Mouse (Mus musculus): ENCODE measurements around the gene Dzip1.

Gene Dzip1

GRCm38 (mm10) chr14:118922667-118923184 lies 2.5 kb downstream of the Dzip1 start:
- DNase-seq (ENCODE audit: low spot score in 2 of 2) = peak in 1 of 2 experiments; percentile 29

GRCm38 (mm10) chr14:118922251-118922650 lies 3.0 kb downstream of the Dzip1 start:
- DNase-seq (ENCODE audit: low spot score in 2 of 2) = no peak

- DNase-seq (ENCODE audit: low spot score in 2 of 2) = no peak
Measured at GRCm38 (mm10) chr14:118920654-118921053, 4.6 kb downstream of the Dzip1 start.

DNA sequence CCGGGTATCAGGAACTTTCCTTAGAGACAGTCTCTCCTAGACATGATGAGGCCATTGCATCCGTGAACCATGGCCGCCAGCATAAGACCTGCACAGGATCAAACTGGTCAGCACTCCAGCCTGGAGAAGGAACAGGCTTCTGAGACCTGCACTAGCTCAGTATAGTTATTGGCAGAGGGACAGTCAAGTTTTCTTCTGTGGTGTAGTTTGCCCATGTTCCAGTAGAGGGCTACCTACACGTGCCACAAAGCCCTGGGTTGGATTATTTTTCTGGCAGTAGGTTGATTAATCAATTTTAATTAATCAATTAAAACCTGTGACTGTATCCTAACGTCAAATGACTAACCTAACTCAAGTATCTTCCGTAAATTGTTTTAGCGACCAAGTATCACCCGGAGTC lies 6.2 kb downstream of the Dzip1 start:
- DNase-seq (ENCODE audit: low spot score in 2 of 2) = no peak

GRCm38 (mm10) chr14:118913651-118914050 lies 11.6 kb downstream of the Dzip1 start:
- no peak for DNase-seq (ENCODE audit: low spot score in 2 of 2)

DNA sequence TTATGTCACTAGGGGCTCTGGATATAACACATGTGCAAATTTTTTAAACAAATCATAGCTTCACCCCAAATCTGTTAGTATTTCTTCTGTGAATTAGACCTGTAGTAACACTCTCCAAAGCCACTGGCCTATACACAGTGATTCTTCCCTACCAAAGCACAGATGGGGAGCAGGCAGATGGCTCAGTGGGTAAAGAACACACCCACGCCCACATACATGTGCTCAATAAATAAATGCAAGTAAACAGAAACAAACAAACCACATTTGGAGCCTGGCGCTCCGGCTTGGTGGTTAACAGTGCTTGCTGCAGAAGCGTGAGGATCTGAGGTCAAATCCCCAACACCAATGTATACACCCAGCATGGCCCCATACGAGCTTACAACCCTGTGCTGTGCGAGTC lies 13.7 kb downstream of the Dzip1 start:
- DNase-seq (ENCODE audit: low spot score in 2 of 2) = no peak

DNA sequence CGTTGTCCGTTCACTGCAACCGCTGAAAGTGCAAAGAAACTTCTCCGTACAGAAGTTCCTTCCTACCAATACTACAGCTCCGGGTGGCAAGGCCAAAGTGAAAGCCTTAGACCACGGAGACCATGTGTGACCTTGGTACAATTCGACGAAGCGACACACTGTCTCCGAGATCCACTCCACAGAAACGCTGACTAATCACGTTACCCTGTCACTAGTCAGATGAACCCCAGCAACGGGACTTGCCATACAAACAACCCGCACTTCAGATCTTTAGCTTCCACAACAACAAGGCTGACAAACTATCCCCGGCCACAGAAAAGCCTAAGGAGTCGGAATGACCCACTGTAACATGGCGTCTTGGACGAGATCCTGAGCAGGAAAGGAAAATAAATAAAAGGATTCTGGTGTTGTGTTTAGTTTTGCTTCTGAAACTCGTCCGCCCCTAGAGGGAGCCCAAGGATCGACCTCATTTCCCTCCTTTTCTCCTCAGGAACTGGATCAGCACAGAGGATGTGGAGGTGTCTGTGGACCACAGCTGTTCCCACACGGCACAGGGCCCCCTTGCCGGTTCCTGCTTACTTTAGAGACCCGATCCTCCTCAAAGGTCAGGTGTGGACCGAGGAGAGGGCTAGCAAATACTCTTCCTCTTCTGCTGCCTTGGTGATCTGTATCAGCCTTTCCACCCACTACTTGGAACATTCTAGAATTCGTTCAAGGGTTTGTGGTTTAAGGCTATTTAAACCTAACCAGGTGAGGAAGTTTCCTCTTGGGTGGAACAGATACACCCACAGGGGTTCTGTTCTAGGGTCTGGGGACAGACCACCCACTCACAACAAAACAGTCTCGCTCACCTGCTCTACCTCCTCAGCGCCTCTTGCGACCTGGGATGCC lies 14.7 kb downstream of the Dzip1 start:
- DNase-seq (ENCODE audit: low spot score in 2 of 2) = peak; percentile 53 to 54

- no peak for DNase-seq (ENCODE audit: low spot score in 2 of 2)
Measured at GRCm38 (mm10) chr14:118909872-118910271, 15.4 kb downstream of the Dzip1 start.

- no peak for DNase-seq (ENCODE audit: low spot score in 2 of 2)
Measured at GRCm38 (mm10) chr14:118907592-118907991, 17.7 kb downstream of the Dzip1 start.

DNA sequence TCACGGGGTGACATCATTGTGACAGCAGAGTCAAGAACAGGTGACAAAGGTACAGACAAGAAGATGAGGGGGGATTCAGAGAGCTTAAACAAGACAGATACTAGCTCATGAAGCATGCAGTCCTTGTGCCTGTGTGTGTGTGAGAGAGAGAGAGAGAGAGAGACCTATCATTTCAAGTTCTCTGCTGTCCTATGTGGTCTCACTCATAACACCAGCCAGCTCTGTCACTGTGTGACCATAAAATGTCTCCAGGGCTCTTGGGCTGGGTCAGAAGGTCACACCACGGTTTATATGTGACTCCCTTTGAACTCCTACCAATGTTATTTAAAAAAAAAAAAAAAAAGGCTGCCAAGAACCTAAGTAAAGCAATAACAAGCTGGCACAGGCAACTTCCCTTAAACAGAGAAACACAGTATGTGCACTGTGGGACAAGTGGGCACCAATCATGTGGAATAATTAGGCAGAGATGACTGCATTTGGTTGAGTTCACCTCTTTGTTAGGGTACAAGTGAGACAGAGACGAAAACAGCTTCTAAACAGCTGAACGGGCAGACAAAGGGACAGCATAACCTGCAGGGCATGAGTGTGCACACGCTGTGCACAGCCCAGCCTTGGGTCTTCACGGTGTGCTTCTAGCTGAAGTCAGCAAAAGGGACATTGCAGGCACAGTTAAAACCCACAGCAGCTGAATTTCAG lies 21.2 kb downstream of the Dzip1 start:
- DNase-seq (ENCODE audit: low spot score in 2 of 2) = no peak

GRCm38 (mm10) chr14:118903397-118903796 lies 21.9 kb downstream of the Dzip1 start:
- no peak for DNase-seq (ENCODE audit: low spot score in 2 of 2)

DNA sequence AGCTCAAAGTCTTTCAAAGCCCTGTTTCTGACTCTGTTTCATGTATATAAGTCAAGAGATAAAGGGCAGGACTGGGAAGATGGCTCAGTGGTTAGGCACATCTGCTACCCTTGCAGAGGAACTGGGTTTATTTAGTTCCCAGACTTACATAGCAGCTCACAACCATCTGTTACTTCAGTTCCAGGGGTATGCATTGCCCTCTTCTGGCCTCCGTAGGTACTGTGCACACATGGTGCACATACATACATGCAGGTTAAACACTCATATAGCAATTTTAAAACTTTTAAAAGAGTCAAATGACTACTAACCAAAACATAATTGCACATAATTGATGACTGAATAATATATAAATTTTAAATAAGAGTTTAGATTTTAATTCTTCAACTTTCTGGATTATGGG lies 24.3 kb downstream of the Dzip1 start:
- no peak for DNase-seq (ENCODE audit: low spot score in 2 of 2)

DNA sequence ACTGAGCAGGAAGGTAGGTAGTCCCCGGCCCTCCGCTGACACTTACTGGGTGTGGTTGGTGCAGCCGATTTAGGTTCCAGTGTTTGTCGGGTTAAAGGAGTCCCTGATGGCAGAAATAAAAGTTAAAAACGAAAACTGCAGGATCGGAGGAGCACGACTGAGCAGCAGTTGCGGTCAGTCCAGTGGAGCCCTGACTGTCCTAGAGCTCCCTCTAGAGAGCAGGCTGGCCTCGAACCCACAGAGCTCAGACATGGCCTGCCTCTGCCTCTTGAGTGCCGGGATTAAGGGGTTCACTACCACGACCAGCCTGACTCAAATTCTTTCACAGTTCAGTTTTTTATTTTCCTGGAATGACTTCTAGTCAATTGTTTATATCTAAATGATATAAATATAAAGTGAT lies 25.3 kb downstream of the Dzip1 start:
- DNase-seq (ENCODE audit: low spot score in 2 of 2) = no peak

- no peak for DNase-seq (ENCODE audit: low spot score in 2 of 2)
Measured at GRCm38 (mm10) chr14:118895655-118896054, 29.6 kb downstream of the Dzip1 start.

DNA sequence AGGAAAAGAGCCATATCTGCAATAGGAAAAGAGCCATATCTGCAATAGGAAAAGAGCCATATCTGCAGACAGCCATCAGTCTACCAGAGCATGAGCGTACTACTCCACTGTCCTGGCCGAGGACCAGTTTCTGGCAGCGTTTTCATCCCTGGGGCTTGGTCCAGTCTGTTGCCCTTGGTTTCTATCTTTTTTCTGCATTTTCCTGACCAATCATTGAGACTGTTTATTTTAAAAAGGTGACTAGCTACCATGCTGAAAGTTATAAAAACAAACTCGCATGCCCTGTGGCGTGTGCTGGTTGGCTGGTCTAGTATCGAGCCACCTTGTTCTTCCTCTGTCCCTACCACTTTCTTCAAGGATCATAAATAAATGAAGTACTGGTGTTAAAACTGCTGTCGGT lies 30.0 kb downstream of the Dzip1 start:
- no peak for DNase-seq (ENCODE audit: low spot score in 2 of 2)

- no peak for DNase-seq (ENCODE audit: low spot score in 2 of 2)
Measured at GRCm38 (mm10) chr14:118890101-118890500, 35.2 kb downstream of the Dzip1 start.

GRCm38 (mm10) chr14:118884250-118884556 lies 41.1 kb downstream of the Dzip1 start:
- DNase-seq (ENCODE audit: low spot score in 2 of 2) = no peak

DNA sequence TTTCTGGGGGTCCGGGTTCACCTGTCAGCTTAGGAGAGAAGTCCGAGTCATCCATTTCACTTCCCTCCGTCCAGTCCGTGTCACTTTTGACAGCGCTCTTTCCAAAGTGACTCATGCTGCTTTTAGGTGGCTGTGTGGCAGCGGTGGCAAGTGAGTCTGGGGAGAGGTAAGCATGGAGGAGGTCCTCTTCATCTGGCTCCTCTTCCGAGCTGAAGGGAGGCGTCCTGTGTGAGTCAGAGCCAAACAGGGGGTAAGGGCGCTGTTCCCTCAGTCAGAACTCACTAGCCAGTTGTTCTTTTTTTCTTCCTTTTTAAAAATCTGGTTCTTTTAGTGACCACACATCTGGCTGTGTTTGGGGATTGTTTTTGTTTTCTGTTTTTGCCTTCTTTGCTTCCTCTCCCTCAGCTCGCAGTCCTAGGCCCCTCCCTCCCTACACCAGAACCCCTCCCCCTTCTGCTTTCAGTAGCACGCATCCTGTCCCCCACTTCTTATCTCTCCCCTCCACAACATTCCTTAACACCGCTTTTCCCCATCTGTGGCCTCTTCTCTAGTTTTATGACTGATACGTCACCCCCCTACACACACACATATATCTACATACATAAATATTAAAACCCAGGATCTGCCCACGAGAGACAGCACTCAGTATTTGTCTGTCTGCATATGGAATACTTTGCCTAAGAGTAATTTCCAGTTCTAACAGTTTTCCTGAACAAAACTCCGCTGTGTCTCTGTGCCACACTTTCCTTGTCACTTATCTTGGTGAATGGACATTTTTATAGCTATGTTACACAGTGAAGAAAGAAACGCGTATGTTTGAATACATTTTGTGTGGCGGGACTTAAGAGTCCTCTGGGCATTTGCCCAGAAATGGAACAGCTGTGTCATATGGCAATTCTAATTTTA lies 41.7 kb downstream of the Dzip1 start:
- no peak for DNase-seq (ENCODE audit: low spot score in 2 of 2)

DNA sequence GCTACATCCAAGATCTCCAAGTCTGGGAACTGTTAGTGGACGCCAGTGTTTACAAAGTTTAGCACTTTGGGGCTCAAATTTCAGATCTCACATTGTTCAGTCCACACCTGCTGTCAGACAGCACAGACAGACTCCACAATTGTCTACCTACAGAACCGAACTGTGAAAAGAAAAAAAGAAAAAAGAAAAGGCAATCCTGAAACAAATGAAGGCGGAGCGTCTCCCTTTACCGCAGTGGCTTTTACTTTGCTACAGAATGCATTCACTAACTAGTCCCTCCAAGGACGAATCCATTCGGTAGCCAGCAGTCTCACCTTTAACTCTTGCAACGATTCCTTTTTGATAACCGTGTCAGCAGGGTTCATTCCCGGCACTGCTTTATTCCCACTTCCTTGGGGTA lies 44.6 kb downstream of the Dzip1 start:
- no peak for DNase-seq (ENCODE audit: low spot score in 2 of 2)

DNA sequence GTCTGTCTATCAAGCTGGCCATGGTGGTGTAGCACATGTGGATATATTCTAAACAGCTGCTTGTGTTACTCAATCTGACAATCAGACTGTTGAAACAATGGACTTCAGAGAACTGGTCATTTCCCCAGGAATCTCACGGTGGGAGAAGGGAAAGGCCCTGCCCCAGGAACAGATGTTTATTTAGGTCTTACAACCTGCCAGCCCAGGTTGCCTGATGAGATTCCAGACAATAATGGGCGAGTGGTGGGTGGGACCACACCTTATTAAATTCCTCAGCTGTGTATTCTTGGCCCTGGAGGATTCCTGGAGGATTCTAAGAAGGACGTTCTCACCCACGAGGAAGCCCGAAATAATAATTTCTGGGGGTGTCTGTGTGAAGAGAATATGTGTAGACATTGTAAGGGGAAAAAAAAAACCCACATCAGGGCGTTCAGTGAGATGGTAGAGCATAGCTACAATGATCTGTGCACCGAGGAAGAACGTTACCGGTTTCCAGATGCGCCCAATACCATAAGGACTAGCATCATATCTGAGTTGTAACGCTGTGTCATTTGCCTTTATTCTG lies 46.8 kb downstream of the Dzip1 start:
- no peak for DNase-seq (ENCODE audit: low spot score in 2 of 2)

GRCm38 (mm10) chr14:118874786-118875415 lies 50.4 kb downstream of the Dzip1 start:
- DNase-seq (ENCODE audit: low spot score in 2 of 2) = no peak

Data from frontal cortex, postnatal 25 days (tissue).